Mouse (Mus musculus) Patski (cell line): ENCODE results near the gene Timm10. TPM values are rescaled to one million over a fixed set of nuclear protein-coding genes. Genes with fewer than 3 reads are reported as not detected.

ENCODE experiments used
- ATAC-seq: fragments of 100-300 bp; one replicate; pipeline ENCODE4 v1.8.0; 2021
- CTCF ChIA-PET: fragments of 350-600 bp; sonication (Branson Sonifier 250); formaldehyde crosslinking; loops from one replicate; lab custom pipeline; 2022; ENCODE audit warnings: inconsistent platforms; lab: Charles Lee
- POLR2A ChIA-PET: fragments of 350-600 bp; sonication (Branson Sonifier 250); formaldehyde crosslinking; loops from one replicate; lab custom pipeline; 2022; ENCODE audit warnings: antibody characterized with exemption, inconsistent platforms; lab: Charles Lee
- DNase-seq: peaks from one replicate; pipeline ENCODE4 v3.0.0-alpha.2; 2011; ENCODE audit warnings: low read depth, low spot score
- H3K27me3 ChIP-seq: fragments of 371-371 bp; one replicate; pipeline ENCODE4 v1.5.1; 2021
- CTCF ChIP-seq: fragments of 100-300 bp; IDR thresholded peaks from one replicate; pipeline ENCODE4 v1.5.1; 2021
- in situ Hi-C: fragments of 300-500 bp; cut with MboI; formaldehyde crosslinking; loops from 3 replicates; pipeline ENCODE4 v1.11.1; 2018; ENCODE audit warnings: low pct_unique_long_range_greater_than_20kb, mixed read lengths
- polyA plus RNA-seq: library from polyadenylated mRNA; unstranded; gene quantifications from one replicate; pipeline ENCODE4 v1.2.3, GENCODE M21; 2021

Gene Timm10
- polyA plus RNA-seq, 1 experiment from 2014 or later: 56.5 TPM

DNA sequence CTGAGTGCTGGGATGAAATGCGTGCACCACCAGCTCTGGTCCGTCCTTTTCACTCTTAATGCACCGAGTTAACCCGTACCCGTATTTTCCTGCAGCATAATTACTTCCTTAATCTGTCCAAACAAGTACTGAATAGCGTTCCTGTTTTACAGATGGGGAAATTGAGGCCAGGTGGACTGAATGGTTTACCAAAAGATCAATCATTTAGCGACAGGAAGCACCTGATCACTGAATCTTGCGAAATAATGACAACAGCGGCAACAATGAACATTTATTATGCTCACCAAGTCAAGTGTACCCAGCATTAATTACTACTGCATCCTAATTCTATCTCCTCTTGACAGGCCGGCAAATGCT, 11.8 kb downstream of the Timm10 start, which contains the start of gene Slc43a1:
Slc43a1 (plus strand) TSS at position 258 of the 357 bp plus-strand sequence.
- no peak for TF ChIP-seq CTCF
- ATAC-seq: no peak
- DNase-seq: no peak

DNA sequence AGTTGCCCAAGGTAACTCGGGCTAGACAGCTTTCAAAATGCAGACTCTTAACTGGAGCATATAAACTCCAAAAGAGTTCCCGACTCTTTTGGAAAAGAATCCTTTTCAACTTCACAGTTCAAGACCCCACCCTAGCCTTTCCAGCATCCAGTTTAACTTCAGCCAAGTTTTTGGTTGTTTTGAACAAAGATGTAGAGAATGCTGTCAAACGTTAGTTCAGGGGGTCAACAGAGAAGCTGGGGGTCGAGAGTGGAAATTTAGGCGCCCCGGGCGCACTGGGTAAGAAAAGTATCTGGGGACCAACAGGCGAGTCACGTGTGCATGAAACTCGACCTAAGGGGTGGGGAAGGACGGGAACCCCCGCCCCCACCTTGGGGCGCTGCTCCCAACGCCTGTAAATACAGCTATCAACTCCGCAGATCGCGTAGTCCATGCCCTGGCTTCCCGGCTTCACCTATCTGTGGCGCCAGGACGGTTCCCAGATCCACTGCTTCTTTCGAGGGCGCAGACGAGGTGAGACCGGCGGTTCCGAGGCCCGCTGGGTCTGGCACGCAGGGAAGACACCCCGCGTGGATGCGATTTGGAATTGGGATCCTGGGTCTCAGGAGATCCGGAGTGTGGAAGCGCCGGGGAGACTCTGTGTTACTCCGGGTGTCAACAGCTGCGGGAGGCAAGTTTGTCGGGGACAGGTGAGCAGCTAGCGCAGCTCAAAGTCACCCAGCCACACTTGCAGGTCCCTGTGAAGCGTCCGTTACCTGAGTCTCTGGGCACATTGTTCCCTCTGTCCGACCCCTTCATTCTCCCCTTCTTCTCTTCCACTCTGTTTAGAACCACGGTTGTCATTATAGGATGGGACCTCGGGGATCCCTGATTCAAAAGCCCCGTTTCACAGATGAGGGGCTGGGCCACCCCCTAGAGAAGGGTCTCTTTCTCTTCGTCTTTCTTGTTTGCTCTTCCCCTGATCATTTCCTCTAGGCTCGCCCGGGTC, 12.5 kb downstream of the Timm10 start:
- in situ Hi-C loops: no loop called here
- CTCF ChIA-PET: interaction anchor here (1.4 to 1.9 kb wide), 2 partner anchors 17 to 25 kb away, joined by 3 to 9 read pairs; no protein-coding TSS in a partner anchor
- no peak for ATAC-seq
- H3K27me3 ChIP-seq: peaks cover 13% of the 10 kb centered on the region
- no peak for TF ChIP-seq CTCF
- POLR2A ChIA-PET: no interaction called here
- no peak for DNase-seq

More for the DNA sequence above, 11.8 kb downstream of the Timm10 start, which contains the start of gene Slc43a1:
- POLR2A ChIA-PET: no interaction called here
- CTCF ChIA-PET: interaction anchor here (1.4 to 1.9 kb wide), 2 partner anchors 18 to 26 kb away, joined by 3 to 9 read pairs; no protein-coding TSS in a partner anchor
- in situ Hi-C loops: no loop called here
- H3K27me3 ChIP-seq: peaks cover 13% of the 10 kb centered on the region

DNA sequence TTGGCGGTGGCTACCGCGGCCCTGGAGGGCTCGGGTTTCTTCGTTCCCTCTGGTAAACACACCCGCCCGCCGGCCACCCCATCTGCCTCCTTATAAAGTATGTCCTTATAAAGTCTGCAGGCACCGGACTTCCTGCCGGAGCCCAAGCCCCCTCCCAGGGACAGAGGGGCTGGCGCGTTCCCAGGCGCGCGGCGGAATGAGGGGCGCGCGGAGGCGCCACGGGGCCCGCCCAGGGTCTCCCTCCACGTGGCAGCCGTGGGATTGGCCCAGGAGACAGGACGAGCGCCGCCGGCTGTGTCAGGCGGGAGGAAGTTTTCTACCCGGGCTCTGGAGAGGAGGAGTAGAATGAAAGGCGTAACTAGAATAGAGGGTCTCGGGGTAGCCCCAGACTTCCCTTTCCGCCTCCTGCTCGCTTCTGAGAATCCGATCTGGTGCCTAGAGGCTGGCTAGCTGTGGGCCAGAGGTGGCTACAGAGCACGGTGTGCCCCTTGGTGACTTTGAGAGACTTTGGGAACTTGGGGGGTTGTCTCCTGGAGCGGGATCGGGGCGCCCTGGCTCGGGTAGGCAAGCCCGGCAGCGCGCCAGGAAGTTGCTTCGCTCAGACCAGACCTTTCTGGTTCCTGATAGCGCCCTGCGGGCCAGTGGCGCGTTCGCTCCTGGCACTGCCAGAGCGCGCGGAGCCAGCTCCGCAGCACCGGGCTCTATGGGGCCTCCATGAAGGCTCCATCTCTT, 13.4 kb downstream of the Timm10 start:
- no peak for TF ChIP-seq CTCF
- in situ Hi-C loops: no loop called here
- ATAC-seq (peak; percentile 54), DNase-seq (no peak)
- POLR2A ChIA-PET: no interaction called here
- CTCF ChIA-PET: interaction anchor here (1.4 kb wide), 1 partner anchor 24 kb away, joined by 3 read pairs; no protein-coding TSS in a partner anchor
- H3K27me3 ChIP-seq: peaks cover 13% of the 10 kb centered on the region

DNA sequence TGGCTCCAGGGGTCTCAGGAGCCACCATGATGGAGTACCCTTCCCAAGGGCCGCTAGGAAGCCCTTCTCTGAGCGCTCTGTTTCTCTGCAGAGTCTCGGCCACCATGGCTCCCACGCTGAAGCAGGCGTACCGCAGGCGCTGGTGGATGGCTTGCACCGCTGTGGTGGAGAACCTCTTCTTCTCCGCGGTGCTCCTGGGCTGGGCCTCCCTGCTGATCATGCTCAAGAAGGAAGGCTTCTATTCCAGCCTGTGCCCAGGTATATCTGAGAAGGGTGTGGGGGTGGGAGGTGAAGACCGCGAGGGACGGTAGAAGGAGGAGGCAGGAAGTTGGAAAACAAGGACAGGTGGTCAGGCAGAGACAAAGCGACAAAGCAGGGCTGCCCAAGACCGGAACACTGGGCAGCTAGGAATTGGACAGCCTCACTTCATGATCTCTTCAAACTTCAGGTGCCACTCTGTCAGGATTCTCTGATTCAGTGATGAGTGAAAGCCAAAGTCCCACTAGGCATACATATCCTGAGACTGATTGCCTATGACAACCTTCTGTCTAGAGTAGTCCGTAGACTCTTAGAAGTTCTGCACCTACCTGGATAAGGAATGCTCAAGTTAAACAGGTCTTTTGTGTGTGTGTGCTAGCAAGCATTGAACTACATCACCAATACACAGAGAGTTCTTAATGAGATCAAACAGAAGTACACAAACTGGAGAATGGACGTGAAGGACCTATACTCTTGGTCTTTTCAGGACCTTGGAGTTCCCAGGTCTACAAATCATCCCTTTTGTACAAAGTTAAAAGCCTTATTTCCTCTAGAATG, 14.2 kb downstream of the Timm10 start:
- CTCF ChIA-PET: no interaction called here
- in situ Hi-C loops: no loop called here
- ATAC-seq: no peak
- POLR2A ChIA-PET: no interaction called here
- no peak for TF ChIP-seq CTCF
- peaks cover 13% of the 10 kb centered on the region for H3K27me3 ChIP-seq
- no peak for DNase-seq

DNA sequence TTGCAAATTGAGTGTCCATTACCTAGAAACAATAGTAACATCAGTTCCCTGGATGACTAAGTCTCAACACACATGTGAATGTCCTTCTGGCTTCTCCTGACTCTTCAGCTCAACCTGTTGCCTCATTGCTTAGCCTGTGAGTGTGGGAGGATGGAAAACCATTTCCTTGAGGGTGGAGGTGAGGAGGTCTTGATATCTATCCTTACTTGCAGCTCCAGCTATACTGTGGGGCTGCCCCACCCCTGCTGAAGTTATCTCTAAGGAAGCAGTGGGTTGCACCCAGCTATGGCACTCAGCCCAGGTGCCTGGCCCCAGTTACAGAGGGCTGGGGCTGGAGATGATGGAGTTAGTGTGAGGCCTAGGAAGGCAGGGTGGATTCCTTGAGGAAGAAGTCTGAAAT, 15.1 kb downstream of the Timm10 start:
- peaks cover 13% of the 10 kb centered on the region for H3K27me3 ChIP-seq
- CTCF ChIA-PET: interaction anchor here (1.0 to 1.7 kb wide), 2 partner anchors 11 to 14 kb away, joined by 4 to 5 read pairs; no protein-coding TSS in a partner anchor
- ATAC-seq (no peak), DNase-seq (no peak)
- in situ Hi-C loops: no loop called here
- POLR2A ChIA-PET: no interaction called here
- TF ChIP-seq CTCF: no peak

DNA sequence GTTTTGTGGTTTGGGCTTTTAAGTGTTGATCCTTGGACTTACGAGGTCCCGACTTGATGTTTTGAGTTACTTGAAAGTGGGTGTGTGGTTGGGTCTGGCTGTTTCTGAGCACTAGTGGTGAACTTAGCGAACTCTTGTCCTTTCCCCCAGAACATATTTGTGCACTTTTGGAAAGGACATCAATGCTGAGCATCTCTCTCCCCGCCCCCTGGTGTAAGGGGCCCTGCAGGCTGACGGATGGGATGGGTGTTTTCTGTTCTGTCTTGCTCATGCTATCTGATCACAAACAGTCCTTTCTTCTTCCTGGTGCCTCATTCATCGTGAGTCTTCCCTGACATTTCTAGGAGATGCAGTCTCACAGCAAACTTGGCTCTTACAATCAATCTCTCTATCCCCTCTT, 16.9 kb downstream of the Timm10 start:
- no peak for DNase-seq
- in situ Hi-C loops: no loop called here

DNA sequence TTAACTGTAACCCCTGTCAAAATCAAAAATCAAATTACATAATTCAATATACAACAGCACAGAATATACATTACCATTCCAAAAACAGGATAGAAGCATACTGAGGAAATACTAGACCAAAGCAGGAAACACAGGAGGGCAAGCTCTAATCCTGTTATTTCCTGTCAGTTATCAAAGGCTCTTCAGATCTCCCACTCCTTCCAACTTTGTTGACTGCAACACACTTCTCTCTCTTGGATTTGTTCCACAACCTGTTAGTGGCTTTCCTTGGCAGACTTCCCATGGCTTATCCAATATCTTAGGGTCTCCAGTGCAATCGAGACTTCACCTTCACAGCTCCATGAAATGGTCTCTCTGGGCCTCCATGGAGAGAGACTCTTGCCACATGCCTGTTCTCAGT, 18.4 kb downstream of the Timm10 start:
- in situ Hi-C loops: no loop called here
- ChIA-PET CTCF (no interaction called here), POLR2A (no interaction called here)
- no peak for TF ChIP-seq CTCF
- no peak for ATAC-seq
- DNase-seq: no peak
- H3K27me3 ChIP-seq: peaks cover 5% of the 10 kb centered on the region

More for the DNA sequence above, 16.9 kb downstream of the Timm10 start:
- H3K27me3 ChIP-seq: peaks cover 13% of the 10 kb centered on the region
- CTCF ChIA-PET: interaction anchor here (1.1 kb wide), 1 partner anchor 77 kb away, joined by 3 read pairs; no protein-coding TSS in a partner anchor
- TF ChIP-seq CTCF: no peak
- POLR2A ChIA-PET: no interaction called here
- no peak for ATAC-seq

DNA sequence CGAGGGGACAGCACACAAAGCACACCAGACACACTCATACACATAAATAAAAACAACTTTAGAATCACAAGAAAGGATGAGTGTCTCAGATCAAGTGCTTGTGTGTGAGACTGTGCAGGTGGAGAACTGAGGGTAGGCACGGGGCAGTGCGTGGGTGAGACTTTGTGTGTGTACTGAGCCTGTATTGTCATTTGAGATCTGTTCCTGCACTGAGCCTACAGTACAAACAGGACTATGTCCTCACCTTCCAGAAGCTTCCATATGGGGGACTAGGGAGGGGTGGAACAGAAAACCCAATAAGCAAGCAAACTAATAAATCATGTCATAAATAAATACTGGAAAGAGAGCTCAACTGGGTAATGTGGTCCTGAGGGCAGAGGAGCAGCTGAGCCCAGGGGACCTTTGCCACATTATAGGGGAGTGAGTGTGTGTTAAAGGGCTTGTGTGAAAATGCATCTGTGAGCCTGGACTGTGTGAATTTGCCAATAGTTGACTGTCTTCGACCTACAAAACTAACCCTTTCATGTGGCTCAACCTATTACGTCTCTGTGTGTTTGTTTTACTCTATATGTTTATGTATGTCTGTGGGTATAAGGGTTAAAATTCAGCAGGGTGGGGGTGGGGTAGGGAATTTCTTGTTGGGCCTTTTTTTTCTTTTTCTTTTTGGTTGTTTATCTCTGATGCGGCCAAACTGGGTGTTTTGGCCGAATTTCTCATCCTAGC, 23.8 kb downstream of the Timm10 start:
- ChIA-PET POLR2A (no interaction called here), CTCF (interaction anchor here (1.1 kb wide), 1 partner anchor 18 kb away, joined by 3 read pairs; no protein-coding TSS in a partner anchor)
- in situ Hi-C loops: no loop called here
- ATAC-seq: no peak
- no peak for TF ChIP-seq CTCF
- no peak for DNase-seq
- H3K27me3 ChIP-seq: no peaks in the 10 kb centered on the region
